Mouse (Mus musculus): ENCODE data around the gene Cluap1.

GRCm38 (mm10) chr16:3988410-3988809 lies 79.8 kb downstream of the Cluap1 start:
- TF ChIP-seq CTCF (IDR thresholded peaks at IDR 0.05; ENCODE audit: low read depth) = no peak
- no peak for TF ChIP-seq EP300 (IDR thresholded peaks at IDR 0.05; ENCODE audit: low read depth)

Data from liver, postnatal 0 days (tissue).